Mouse (Mus musculus): ENCODE measurements around the gene Olfr1208. TPM values are rescaled to one million over a fixed set of nuclear protein-coding genes. Genes with fewer than 3 reads are reported as not detected.

The Olfr1208 gene
- polyA plus RNA-seq (2014; fragmentation: Illumina TruSeq; extraction: RNeasy Lipid Tissue Mini Kit (QIAGEN cat#74804); ENCODE audit: low read depth, low replicate concordance), result not detected

GRCm38 (mm10) chr2:88902211-88902610, at the start of gene Olfr1208:
Gene Olfr1208 (minus strand): TSS chr2:88902311.

GRCm38 (mm10) chr2:88938011-88938410, 35.9 kb upstream of the Olfr1208 start, which contains the start of gene Olfr1211:
Gene Olfr1211 (minus strand): TSS chr2:88938111.

GRCm38 (mm10) chr2:88915057-88915456, 12.9 kb upstream of the Olfr1208 start, which contains the start of gene Olfr1209:
Gene Olfr1209 (minus strand): TSS chr2:88915157.

GRCm38 (mm10) chr2:88862931-88863330, 39.2 kb downstream of the Olfr1208 start, which contains the start of gene Olfr1206:
Gene Olfr1206 (plus strand): TSS chr2:88863231.

GRCm38 (mm10) chr2:88848992-88849391, 53.1 kb downstream of the Olfr1208 start, which contains the start of gene Olfr1204:
Gene Olfr1204 (plus strand): TSS chr2:88849292.

Other genes with a start within 250 kb of the Olfr1208 start
- gene Olfr1193, start 226.7 kb downstream of the Olfr1208 start, polyA plus RNA-seq (2014; fragmentation: Illumina TruSeq; extraction: RNeasy Lipid Tissue Mini Kit (QIAGEN cat#74804); ENCODE audit: low read depth, low replicate concordance), result not detected
- not detected for gene Olfr1195, start 213.1 kb downstream of the Olfr1208 start, polyA plus RNA-seq (2014; fragmentation: Illumina TruSeq; extraction: RNeasy Lipid Tissue Mini Kit (QIAGEN cat#74804); ENCODE audit: low read depth, low replicate concordance)
- not detected for gene Olfr1196, start 197.7 kb downstream of the Olfr1208 start, polyA plus RNA-seq (2014; fragmentation: Illumina TruSeq; extraction: RNeasy Lipid Tissue Mini Kit (QIAGEN cat#74804); ENCODE audit: low read depth, low replicate concordance)
- not detected for gene Olfr1197, start 169.9 kb downstream of the Olfr1208 start, polyA plus RNA-seq (2014; fragmentation: Illumina TruSeq; extraction: RNeasy Lipid Tissue Mini Kit (QIAGEN cat#74804); ENCODE audit: low read depth, low replicate concordance)
- not detected for gene Olfr1198, start 150.9 kb downstream of the Olfr1208 start, polyA plus RNA-seq (2014; fragmentation: Illumina TruSeq; extraction: RNeasy Lipid Tissue Mini Kit (QIAGEN cat#74804); ENCODE audit: low read depth, low replicate concordance)
- gene Olfr1199, start 141.8 kb downstream of the Olfr1208 start, polyA plus RNA-seq (2014; fragmentation: Illumina TruSeq; extraction: RNeasy Lipid Tissue Mini Kit (QIAGEN cat#74804); ENCODE audit: low read depth, low replicate concordance), result not detected
- not detected for gene Olfr1200, start 131.8 kb downstream of the Olfr1208 start, polyA plus RNA-seq (2014; fragmentation: Illumina TruSeq; extraction: RNeasy Lipid Tissue Mini Kit (QIAGEN cat#74804); ENCODE audit: low read depth, low replicate concordance)
- gene Olfr1201, start 109.3 kb downstream of the Olfr1208 start, polyA plus RNA-seq (2014; fragmentation: Illumina TruSeq; extraction: RNeasy Lipid Tissue Mini Kit (QIAGEN cat#74804); ENCODE audit: low read depth, low replicate concordance), result not detected
- gene Olfr1202, start 87.8 kb downstream of the Olfr1208 start, polyA plus RNA-seq (2014; fragmentation: Illumina TruSeq; extraction: RNeasy Lipid Tissue Mini Kit (QIAGEN cat#74804); ENCODE audit: low read depth, low replicate concordance), result not detected
- gene Olfr1205, start 72.6 kb downstream of the Olfr1208 start, polyA plus RNA-seq (2014; fragmentation: Illumina TruSeq; extraction: RNeasy Lipid Tissue Mini Kit (QIAGEN cat#74804); ENCODE audit: low read depth, low replicate concordance), result not detected
- not detected for gene Olfr1204, start 53.0 kb downstream of the Olfr1208 start, polyA plus RNA-seq (2014; fragmentation: Illumina TruSeq; extraction: RNeasy Lipid Tissue Mini Kit (QIAGEN cat#74804); ENCODE audit: low read depth, low replicate concordance)
- gene Olfr1206, start 39.1 kb downstream of the Olfr1208 start, polyA plus RNA-seq (2014; fragmentation: Illumina TruSeq; extraction: RNeasy Lipid Tissue Mini Kit (QIAGEN cat#74804); ENCODE audit: low read depth, low replicate concordance), result not detected
- not detected for gene Olfr1209, start 12.8 kb upstream of the Olfr1208 start, polyA plus RNA-seq (2014; fragmentation: Illumina TruSeq; extraction: RNeasy Lipid Tissue Mini Kit (QIAGEN cat#74804); ENCODE audit: low read depth, low replicate concordance)
- gene Olfr1211, start 35.8 kb upstream of the Olfr1208 start, polyA plus RNA-seq (2014; fragmentation: Illumina TruSeq; extraction: RNeasy Lipid Tissue Mini Kit (QIAGEN cat#74804); ENCODE audit: low read depth, low replicate concordance), result not detected
- gene Olfr1212, start 51.7 kb upstream of the Olfr1208 start, polyA plus RNA-seq (2014; fragmentation: Illumina TruSeq; extraction: RNeasy Lipid Tissue Mini Kit (QIAGEN cat#74804); ENCODE audit: low read depth, low replicate concordance), result not detected
- not detected for gene Gm13762, start 78.0 kb upstream of the Olfr1208 start, polyA plus RNA-seq (2014; fragmentation: Illumina TruSeq; extraction: RNeasy Lipid Tissue Mini Kit (QIAGEN cat#74804); ENCODE audit: low read depth, low replicate concordance)
- gene Olfr1214, start 90.3 kb upstream of the Olfr1208 start, polyA plus RNA-seq (2014; fragmentation: Illumina TruSeq; extraction: RNeasy Lipid Tissue Mini Kit (QIAGEN cat#74804); ENCODE audit: low read depth, low replicate concordance), result not detected
- not detected for gene Olfr1215, start 104.7 kb upstream of the Olfr1208 start, polyA plus RNA-seq (2014; fragmentation: Illumina TruSeq; extraction: RNeasy Lipid Tissue Mini Kit (QIAGEN cat#74804); ENCODE audit: low read depth, low replicate concordance)
- not detected for gene Olfr1216, start 116.0 kb upstream of the Olfr1208 start, polyA plus RNA-seq (2014; fragmentation: Illumina TruSeq; extraction: RNeasy Lipid Tissue Mini Kit (QIAGEN cat#74804); ENCODE audit: low read depth, low replicate concordance)
- gene Olfr1217, start 129.8 kb upstream of the Olfr1208 start, polyA plus RNA-seq (2014; fragmentation: Illumina TruSeq; extraction: RNeasy Lipid Tissue Mini Kit (QIAGEN cat#74804); ENCODE audit: low read depth, low replicate concordance), result not detected
- not detected for gene Olfr1218, start 158.9 kb upstream of the Olfr1208 start, polyA plus RNA-seq (2014; fragmentation: Illumina TruSeq; extraction: RNeasy Lipid Tissue Mini Kit (QIAGEN cat#74804); ENCODE audit: low read depth, low replicate concordance)
- not detected for gene Olfr1219, start 181.2 kb upstream of the Olfr1208 start, polyA plus RNA-seq (2014; fragmentation: Illumina TruSeq; extraction: RNeasy Lipid Tissue Mini Kit (QIAGEN cat#74804); ENCODE audit: low read depth, low replicate concordance)
- not detected for gene Olfr1220, start 204.5 kb upstream of the Olfr1208 start, polyA plus RNA-seq (2014; fragmentation: Illumina TruSeq; extraction: RNeasy Lipid Tissue Mini Kit (QIAGEN cat#74804); ENCODE audit: low read depth, low replicate concordance)
- not detected for gene Olfr1221, start 215.0 kb upstream of the Olfr1208 start, polyA plus RNA-seq (2014; fragmentation: Illumina TruSeq; extraction: RNeasy Lipid Tissue Mini Kit (QIAGEN cat#74804); ENCODE audit: low read depth, low replicate concordance)
- gene Olfr1222, start 230.7 kb upstream of the Olfr1208 start, polyA plus RNA-seq (2014; fragmentation: Illumina TruSeq; extraction: RNeasy Lipid Tissue Mini Kit (QIAGEN cat#74804); ENCODE audit: low read depth, low replicate concordance), result not detected
- not detected for gene Olfr1223, start 249.2 kb upstream of the Olfr1208 start, polyA plus RNA-seq (2014; fragmentation: Illumina TruSeq; extraction: RNeasy Lipid Tissue Mini Kit (QIAGEN cat#74804); ENCODE audit: low read depth, low replicate concordance)